Mouse (Mus musculus) lung, embryonic 14.5 days (tissue): ENCODE results near the gene Shf. TPM values are rescaled to one million over a fixed set of nuclear protein-coding genes. Genes with fewer than 3 reads are reported as not detected.

Source experiments
- ATAC-seq: fragments of 200-750 bp; cut with Nextera tagmentation; 2 replicates; pipeline ENCODE4 v1.8.0; 2017; ENCODE audit warnings: mild to moderate bottlenecking, moderate TSS enrichment, moderate library complexity; ENCODE audit not compliant: insufficient read depth
- DNase-seq: peaks from one replicate; pipeline ENCODE4 v3.0.0-alpha.2; 2015
- H3K27ac ChIP-seq: fragments of 300-500 bp; sonication (generic); 2 replicates; pipeline ENCODE4 v1.5.1; 2014; ENCODE audit warnings: low read depth, mild to moderate bottlenecking, moderate library complexity
- H3K27me3 ChIP-seq: fragments of 300-500 bp; sonication (generic); 2 replicates; pipeline ENCODE4 v1.6.1; 2014; ENCODE audit warnings: low read length, control low read depth; ENCODE audit not compliant: insufficient read depth
- H3K36me3 ChIP-seq: fragments of 300-500 bp; sonication (generic); 2 replicates; pipeline ENCODE4 v1.6.1; 2014; ENCODE audit warnings: control low read depth; ENCODE audit not compliant: insufficient read depth
- H3K4me1 ChIP-seq: fragments of 300-500 bp; sonication (generic); 2 replicates; pipeline ENCODE4 v1.6.1; 2014; ENCODE audit warnings: antibody characterized with exemption, control low read depth; ENCODE audit not compliant: insufficient read depth
- H3K4me2 ChIP-seq: fragments of 300-500 bp; sonication (generic); 2 replicates; pipeline ENCODE4 v1.6.1; 2014; ENCODE audit warnings: mild to moderate bottlenecking
- H3K4me3 ChIP-seq: fragments of 300-500 bp; sonication (generic); 2 replicates; pipeline ENCODE4 v1.5.1; 2014; ENCODE audit warnings: low read depth, low read length
- H3K9ac ChIP-seq: fragments of 300-500 bp; sonication (generic); 2 replicates; pipeline ENCODE4 v1.6.1; 2014
- H3K9me3 ChIP-seq: fragments of 300-500 bp; sonication (generic); 2 replicates; pipeline ENCODE4 v1.6.1; 2016; ENCODE audit warnings: low read depth, low read length, control low read depth
- CTCF ChIP-seq: IDR thresholded peaks from 2 replicates; pipeline ENCODE4 v1.5.1; 2016; ENCODE audit warnings: antibody characterized with exemption, low read depth
- WGBS: fragments of 180-500 bp; shearing (Covaris S2); extraction: QIAGEN DNeasy Blood & Tissue Kit; methylation state at CpG from one replicate; pipeline ENCODE4 v1.1.7; 2014; 5-methylcytosine and 5-hydroxymethylcytosine counted together
- polyA plus RNA-seq: library from polyadenylated mRNA; unstranded; fragments of >200 nt; fragmentation: Nextera tagmentation; extraction: Ambion mirVana; gene quantifications from 2 replicates; pipeline ENCODE4 v1.2.1, GENCODE M21; 2014

Gene Shf
- polyA plus RNA-seq, 1 experiment from 2014 or later = 5.1 TPM

DNA sequence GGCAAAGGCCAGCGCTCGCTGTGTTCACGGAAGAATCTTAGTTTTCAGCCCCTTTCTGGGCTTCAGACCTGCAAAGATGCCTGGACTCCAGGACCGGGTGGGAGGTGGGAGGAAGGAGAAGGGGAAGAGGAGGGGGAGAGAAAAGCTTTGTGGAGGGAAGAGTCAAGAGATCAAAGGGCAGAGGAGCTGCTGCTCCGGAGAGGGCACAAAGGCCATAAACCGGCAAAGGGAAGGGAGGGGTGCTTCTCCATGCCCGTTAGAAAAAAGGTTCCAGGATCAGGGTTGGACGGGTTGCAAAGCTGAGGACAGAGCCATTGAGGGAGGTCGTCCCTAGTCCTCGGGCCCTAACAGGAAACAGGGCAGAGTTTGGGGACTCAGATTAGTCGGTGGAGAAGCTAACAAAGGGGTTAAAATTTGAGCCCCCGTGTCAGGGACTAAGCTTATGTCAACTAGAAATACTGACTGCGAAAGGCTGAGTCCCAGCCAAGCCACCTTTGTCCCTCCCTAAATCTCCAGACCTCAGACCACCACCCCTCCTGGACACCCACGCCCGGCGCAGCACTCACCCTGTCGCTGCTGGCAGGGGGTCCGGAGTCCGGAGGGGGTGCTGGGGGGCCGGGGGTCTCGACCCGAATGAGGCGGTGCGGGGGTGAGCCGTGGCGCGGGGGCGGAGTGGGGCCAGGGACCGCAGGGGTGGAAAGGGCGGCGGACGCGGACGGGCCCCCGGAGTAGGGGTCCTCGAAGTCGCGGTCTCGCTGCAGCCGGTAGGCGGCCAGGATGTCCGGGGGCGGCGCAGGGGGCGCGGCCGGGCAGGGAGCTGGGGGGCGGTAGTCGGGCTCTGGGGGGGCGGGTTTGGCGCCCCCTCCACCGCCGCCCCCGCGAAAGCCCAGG, 636 bp downstream of the Shf start:
- H3K27me3 ChIP-seq = no peaks in the 10 kb centered on the region
- peaks cover 12% of the 10 kb centered on the region for H3K4me1 ChIP-seq
- peak overlapping the region; percentile 46; the same call in 1 of the 2 replicates for H3K27ac ChIP-seq
- peak overlapping the region; percentile 84 for H3K9ac ChIP-seq
- ATAC-seq (peak; percentile 75), DNase-seq (peak; percentile 68)
- TF ChIP-seq CTCF = no peak
- peak overlapping the region; percentile 84 for H3K4me3 ChIP-seq
- peaks cover 5% of the 10 kb centered on the region; the same call in 1 of the 2 replicates for H3K36me3 ChIP-seq
- no peaks in the 10 kb centered on the region for H3K9me3 ChIP-seq
- H3K4me2 ChIP-seq = peak overlapping the region; percentile 88
- WGBS = under 1% methylated on average over 41 of the region's 55 CpGs

DNA sequence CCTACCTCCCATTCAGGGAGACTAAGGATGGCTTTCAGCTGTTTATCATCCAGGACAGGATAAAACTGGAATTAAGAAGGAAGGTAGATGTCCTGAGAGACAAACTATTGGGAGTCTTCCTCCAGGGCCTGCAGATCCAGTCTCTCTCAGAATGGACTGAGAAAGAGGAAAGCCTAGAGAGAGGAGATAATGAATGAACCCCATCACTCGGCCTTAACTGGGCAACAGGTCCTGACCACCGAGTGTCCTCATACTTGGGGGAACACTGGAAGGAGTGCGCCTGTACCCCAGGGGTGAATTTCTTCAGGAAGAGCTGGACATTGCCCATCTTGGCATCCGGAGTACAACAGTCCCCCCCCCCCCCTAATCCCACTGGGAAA, 1.3 kb downstream of the Shf start:
- Histone ChIP-seq H3K4me1 (peaks cover 12% of the 10 kb centered on the region), H3K4me2 (peak overlapping the region; percentile 88), H3K27ac (no peak overlapping the region), H3K4me3 (peak overlapping the region; percentile 84), H3K27me3 (no peaks in the 10 kb centered on the region), H3K9me3 (no peaks in the 10 kb centered on the region), H3K36me3 (peaks cover 5% of the 10 kb centered on the region; the same call in 1 of the 2 replicates), H3K9ac (peak overlapping the region; percentile 84)
- ATAC-seq (no peak), DNase-seq (no peak)
- 21% methylated on average over 4 of the region's 4 CpGs for WGBS
- TF ChIP-seq CTCF = no peak

DNA sequence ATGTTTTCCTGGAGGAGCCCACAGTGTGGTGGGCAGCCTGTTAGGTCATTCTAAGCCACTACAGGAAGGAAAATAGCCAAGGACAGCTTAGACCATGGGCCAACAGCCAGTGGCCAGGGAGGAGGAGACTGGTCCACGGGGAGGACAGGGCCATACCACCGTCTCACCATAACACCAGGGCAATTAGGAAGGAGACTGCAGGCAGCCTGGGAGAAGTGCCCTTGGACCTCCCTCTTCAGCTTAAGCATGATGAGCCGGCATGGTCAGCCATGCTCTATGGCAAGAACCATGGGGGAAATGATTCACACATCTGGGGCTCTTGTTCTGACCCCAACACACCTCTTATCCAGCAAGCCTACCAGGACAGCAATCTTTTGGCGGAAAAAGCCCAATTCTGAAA, 1.8 kb downstream of the Shf start:
- Histone ChIP-seq H3K27me3 (no peaks in the 10 kb centered on the region), H3K4me3 (peak overlapping the region; percentile 84), H3K36me3 (peaks cover 5% of the 10 kb centered on the region; the same call in 1 of the 2 replicates), H3K27ac (no peak overlapping the region), H3K9ac (0 out of 2 replicates have a peak overlapping the region, but pooled peaks have one; percentile 84), H3K4me2 (peak overlapping the region; percentile 88), H3K4me1 (peaks cover 12% of the 10 kb centered on the region), H3K9me3 (no peaks in the 10 kb centered on the region)
- 28% methylated on average over 4 of the region's 4 CpGs for WGBS
- no peak for ATAC-seq
- no peak for TF ChIP-seq CTCF
- no peak for DNase-seq

DNA sequence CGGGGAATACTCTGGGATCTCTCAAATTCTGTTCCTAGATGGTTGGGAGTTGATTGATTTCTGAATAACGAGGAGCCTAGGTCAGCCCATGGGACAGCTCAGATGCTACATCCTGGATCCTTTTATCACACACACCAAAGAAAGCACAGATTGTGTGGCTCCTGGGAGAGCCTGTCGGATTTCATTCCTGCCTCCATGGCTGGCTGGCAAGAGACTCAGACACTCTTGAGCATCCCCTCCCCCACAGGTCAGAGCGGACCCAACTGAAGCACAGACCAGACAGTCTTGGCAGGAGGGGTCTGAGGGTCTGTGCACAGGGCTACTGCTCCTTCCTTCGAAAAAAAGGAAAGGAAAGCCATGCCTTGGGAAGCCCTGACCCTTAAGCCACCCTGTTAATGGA, 2.3 kb downstream of the Shf start:
- DNase-seq (no peak), ATAC-seq (no peak)
- Histone ChIP-seq H3K4me3 (peak overlapping the region; percentile 84; the same call in 1 of the 2 replicates), H3K9me3 (no peaks in the 10 kb centered on the region), H3K9ac (no peak overlapping the region), H3K4me2 (peak overlapping the region; percentile 88), H3K27me3 (no peaks in the 10 kb centered on the region), H3K4me1 (peaks cover 12% of the 10 kb centered on the region), H3K27ac (no peak overlapping the region), H3K36me3 (peaks cover 5% of the 10 kb centered on the region; the same call in 1 of the 2 replicates)
- no peak for TF ChIP-seq CTCF
- WGBS = 15% methylated on average over 5 of the region's 5 CpGs

DNA sequence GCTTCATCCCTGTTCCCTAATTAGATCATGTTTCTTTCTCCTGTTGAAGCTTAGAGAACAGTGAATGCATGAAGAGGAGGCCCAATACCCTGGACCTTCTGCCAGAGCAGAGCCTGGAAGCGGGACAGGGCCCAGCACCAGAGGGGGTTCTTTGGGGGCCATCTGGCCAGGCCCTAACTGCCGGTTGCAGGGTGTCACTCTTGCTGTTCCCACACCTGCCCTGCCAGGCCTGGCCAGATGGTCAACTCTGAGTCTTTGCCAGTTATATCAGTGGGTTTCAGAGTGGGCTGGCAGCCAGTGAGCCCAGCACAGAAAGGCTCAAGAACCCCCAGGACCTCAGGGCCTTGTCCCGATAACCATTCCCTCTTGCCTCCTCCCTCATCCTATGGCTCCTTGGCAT, 2.9 kb downstream of the Shf start:
- H3K4me1 ChIP-seq = peaks cover 12% of the 10 kb centered on the region
- WGBS = 73% methylated on average over 3 of the region's 3 CpGs
- H3K27ac ChIP-seq = no peak overlapping the region
- no peak overlapping the region for H3K4me3 ChIP-seq
- H3K9ac ChIP-seq = no peak overlapping the region
- H3K4me2 ChIP-seq = peak overlapping the region; percentile 88; the same call in 1 of the 2 replicates
- ATAC-seq (no peak), DNase-seq (no peak)
- no peaks in the 10 kb centered on the region for H3K9me3 ChIP-seq
- no peaks in the 10 kb centered on the region for H3K27me3 ChIP-seq
- TF ChIP-seq CTCF = no peak
- peaks cover 5% of the 10 kb centered on the region; the same call in 1 of the 2 replicates for H3K36me3 ChIP-seq

DNA sequence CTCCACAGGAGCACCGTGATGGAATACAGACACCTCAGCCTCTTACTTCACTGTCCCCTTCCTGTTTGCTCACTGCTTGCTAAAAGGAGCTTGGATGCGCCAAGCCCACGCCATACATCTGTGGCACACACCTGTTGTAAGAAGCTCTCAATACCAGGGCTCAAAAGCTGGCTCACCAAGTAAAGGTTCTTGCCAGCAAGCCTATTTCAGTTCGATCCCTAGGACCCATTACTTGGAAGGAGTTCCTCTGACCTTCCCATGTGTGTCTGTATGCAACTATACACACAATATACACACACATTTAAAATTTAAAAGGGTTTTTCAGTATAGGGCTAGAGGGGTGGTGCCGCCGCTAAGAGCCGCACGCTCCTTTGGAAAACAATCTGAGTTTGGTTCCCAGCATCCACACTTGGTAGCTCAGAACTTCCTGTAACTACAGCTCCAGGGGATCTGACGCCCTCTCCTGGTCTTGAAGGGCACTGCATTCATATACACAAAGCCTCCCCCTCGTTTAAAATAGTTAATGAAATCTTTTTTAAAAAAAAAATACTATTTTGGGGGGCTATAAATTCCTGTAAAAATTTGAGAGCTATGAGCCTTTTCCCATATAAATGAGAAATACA, 3.6 kb downstream of the Shf start:
- 81% methylated on average over 10 of the region's 10 CpGs for WGBS
- no peak overlapping the region for H3K4me3 ChIP-seq
- TF ChIP-seq CTCF = peak; percentile 23; the same call in 1 of the 2 replicates
- no peak for DNase-seq
- H3K27me3 ChIP-seq = no peaks in the 10 kb centered on the region
- H3K9me3 ChIP-seq = no peaks in the 10 kb centered on the region
- no peak overlapping the region for H3K27ac ChIP-seq
- no peak for ATAC-seq
- peaks cover 6% of the 10 kb centered on the region; the same call in 1 of the 2 replicates for H3K36me3 ChIP-seq
- H3K4me1 ChIP-seq = peaks cover 12% of the 10 kb centered on the region
- no peak overlapping the region for H3K4me2 ChIP-seq
- no peak overlapping the region for H3K9ac ChIP-seq

DNA sequence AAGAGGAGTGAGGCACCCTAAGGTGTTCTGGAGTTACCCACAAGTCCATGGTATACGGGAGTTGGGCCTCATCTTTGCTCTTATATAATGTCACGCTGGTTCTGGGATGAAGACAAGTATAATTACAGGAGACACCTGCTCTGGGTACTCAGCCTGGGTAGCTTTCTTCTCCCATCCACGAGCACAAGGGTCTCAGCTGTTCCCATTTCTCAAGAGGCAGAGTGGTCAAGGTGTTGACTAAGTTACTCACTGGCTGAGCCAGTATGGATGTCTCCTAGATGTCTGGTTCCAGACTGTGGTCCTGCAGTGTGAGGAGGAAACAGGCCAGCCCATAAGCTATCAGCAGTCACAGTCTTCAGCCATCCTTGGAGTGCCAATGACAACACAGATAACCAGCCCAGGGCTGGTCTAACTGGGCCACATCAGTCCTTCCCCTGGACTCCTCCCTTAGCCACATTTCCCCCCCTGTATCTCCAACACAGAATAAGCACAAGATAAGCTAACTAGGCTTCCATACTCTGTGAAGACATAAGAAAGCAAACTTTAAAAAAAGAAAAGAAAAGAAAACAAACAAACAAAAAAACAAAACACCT, 4.5 kb downstream of the Shf start:
- ATAC-seq (no peak), DNase-seq (no peak)
- WGBS = 84% methylated on average over 3 of the region's 3 CpGs
- Histone ChIP-seq H3K27me3 (no peaks in the 10 kb centered on the region), H3K9me3 (no peaks in the 10 kb centered on the region), H3K36me3 (peaks cover 13% of the 10 kb centered on the region; the same call in 1 of the 2 replicates), H3K4me2 (no peak overlapping the region), H3K4me1 (peaks cover 12% of the 10 kb centered on the region), H3K27ac (no peak overlapping the region), H3K4me3 (no peak overlapping the region), H3K9ac (no peak overlapping the region)
- TF ChIP-seq CTCF = no peak
